Mouse (Mus musculus) heart, postnatal 0 days (tissue): ENCODE measurements around the gene Gm42688.

Experiments
- CTCF ChIP-seq: IDR thresholded peaks from 2 replicates; pipeline ENCODE4 v1.5.1; 2016; ENCODE audit warnings: antibody characterized with exemption, control low read depth, low read depth
- EP300 ChIP-seq: IDR thresholded peaks from 2 replicates; pipeline ENCODE4 v1.6.1; 2016; ENCODE audit warnings: antibody characterized with exemption, low read depth

- TF ChIP-seq CTCF: no peak
- 0 out of 2 replicates have a peak, but pooled peaks have one; percentile 70 for TF ChIP-seq EP300
Measured at GRCm38 (mm10) chr6:83124851-83125312, 23.5 kb downstream of the Gm42688 start.
